Mouse (Mus musculus) granulocyte monocyte progenitor cell, adult 5-6 weeks (primary cell): ENCODE data around the gene Trim47. TPM values are rescaled to one million over a fixed set of nuclear protein-coding genes. Genes with fewer than 3 reads are reported as not detected.
A peak's percentile ranks its signal among the peaks of the same experiment; 100 is the strongest.
"Not testable (repeated sequence)": the region's sequence is repeated elsewhere in the genome, so short reads cannot be mapped to it uniquely, and the experiment has no call there.

Experiments
- ATAC-seq: replicated peaks from 2 replicates; pipeline ENCODE4 v1.8.0; 2016; ENCODE audit warnings: mild to moderate bottlenecking, moderate TSS enrichment, inconsistent platforms; ENCODE audit not compliant: poor library complexity, severe bottlenecking
- total RNA-seq, 2 experiments: library from RNA; stranded (forward) in 1 of 2; stranded (reverse) in 1 of 2; fragments of 200-712, 200-1000 nt in 1 of 2; fragments of >200 nt in 1 of 2; fragmentation: Nextera tagmentation in 1 of 2; gene quantifications; 2 replicates each; pipeline ENCODE4 v1.2.3; 2014 to 2017

Gene Trim47
- total RNA-seq, 2 experiments from 2014 or later, result 3.1 TPM; not detected in 1

- peak; percentile 90 for ATAC-seq
These were observed 11.6 kb upstream of the Trim47 start, which contains the start of gene Mrpl38 for GRCm38 (mm10) chr11:116138468-116139138. Mrpl38 (minus strand) TSS chr11:116138868.

GRCm38 (mm10) chr11:116138096-116138467 lies 11.1 kb upstream of the Trim47 start:
- no peak for ATAC-seq

DNA sequence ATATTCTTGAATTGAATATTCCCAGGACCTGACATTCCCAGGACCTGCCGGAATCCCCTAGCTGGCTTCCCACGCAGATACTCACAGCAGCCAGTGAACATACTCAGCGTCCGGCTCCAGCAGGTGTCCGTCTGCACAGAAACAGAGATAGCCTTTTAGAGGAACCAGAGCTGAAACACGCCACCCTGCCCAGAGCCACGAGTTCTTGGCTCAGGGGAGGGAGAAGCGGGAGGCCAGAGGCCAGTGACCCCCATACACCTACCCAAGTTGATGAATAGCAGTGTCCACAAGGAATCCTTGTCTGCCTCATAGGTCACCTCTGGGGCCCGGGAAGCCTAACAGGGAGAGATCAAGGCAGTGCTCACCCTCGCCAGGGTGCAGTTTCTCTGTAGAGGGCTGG lies 7.2 kb upstream of the Trim47 start:
- ATAC-seq, result no peak

DNA sequence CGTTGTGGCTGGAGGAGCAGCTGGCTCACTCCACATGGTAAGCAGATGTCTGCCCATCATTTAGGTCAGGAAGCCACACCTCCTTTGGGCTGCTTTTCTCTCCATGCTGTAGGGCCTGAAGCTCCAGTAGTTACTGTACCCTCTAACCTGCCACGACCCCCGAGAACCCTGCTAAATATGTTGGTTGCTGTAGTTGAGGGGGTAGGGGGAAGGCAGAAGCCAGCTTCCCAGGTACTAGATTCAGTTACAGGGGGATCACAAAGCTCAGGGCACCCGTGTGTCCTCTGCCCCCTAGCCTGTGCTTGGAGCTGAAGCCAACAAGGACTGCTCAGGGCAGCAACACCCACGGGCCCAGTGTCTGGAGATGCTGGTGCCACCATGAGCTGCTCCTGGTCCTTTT lies 6.5 kb upstream of the Trim47 start:
- no peak for ATAC-seq

GRCm38 (mm10) chr11:116132366-116133333 lies 5.6 kb upstream of the Trim47 start:
- no peak for ATAC-seq

GRCm38 (mm10) chr11:116131349-116132170 lies 4.5 kb upstream of the Trim47 start:
- no peak for ATAC-seq

DNA sequence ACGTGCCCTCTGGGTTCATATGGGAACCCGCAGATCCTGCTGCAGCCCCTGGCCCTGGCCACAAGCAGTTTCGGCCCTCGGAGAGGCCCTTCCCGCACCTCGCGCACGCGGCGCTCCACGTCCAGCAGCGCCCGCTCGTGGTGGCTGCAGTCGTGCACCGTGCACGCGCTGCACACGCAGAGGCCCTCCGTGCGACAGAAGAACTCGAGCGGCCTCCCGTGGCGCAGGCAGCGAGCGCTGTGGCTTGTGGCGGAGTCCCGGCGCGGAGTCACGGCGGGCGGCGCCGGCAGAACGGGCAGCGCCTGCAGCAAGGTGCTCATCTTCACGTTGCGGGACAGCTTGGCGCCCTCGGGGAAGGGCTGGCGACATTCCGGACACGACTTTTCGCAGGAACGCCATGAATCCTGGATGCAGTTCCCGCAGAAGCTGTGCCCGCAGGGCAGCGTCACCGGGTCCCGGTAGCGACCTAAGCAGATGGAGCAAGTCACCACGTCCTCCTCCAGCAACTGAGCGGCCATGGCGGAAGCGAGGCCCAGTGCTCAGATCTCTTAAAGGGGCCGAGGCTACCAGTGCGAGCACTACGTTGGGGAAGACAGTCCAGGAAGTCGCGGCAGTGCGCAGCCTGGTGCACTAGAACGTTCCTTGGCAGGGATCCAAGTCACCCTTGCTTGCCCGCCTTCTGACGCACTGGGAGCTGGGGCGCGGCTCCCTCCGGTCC lies 3.6 kb upstream of the Trim47 start, which contains the start of gene Trim65:
Trim65 (minus strand) TSS at position 641 of the 718 bp plus-strand sequence.
- ATAC-seq, result peak; percentile 72

GRCm38 (mm10) chr11:116129993-116130487 lies 3.0 kb upstream of the Trim47 start:
- ATAC-seq, result peak; percentile 64

DNA sequence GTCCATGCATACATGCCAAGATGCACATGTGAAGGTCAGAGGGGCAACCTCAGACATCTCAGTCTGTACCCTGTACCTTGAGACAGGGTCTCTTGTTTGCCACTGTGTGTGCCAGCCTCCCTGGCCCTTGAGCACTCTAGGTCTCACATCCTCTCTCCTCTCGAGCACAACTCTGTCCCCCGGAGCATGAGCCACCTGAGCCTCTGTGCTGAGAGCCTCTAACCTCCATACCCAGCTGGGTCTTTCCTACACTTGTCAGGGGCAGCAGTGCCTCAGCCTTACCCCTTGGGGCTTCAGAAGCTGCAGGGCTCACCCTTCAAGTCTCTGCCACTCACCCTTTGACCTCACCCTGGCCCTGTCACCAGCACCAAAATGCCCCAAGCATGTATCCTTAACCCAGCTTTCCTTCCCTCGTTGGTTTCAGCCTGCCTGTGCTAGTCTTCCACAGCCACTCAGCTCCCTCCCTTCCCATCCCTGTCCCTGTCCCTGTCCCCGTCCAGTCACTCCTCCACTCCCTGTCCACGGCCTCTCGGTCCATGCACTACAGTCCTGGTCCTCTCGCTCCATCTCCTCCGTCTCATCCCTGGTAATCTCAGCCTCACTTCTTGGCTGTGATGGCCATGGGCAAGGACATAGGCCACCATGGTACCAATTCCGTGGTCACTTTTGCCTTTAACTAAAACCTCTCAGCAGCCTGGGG lies 2.2 kb upstream of the Trim47 start:
- ATAC-seq, result no peak

- ATAC-seq, result no peak
These were observed 976 bp upstream of the Trim47 start for GRCm38 (mm10) chr11:116127986-116128385.

DNA sequence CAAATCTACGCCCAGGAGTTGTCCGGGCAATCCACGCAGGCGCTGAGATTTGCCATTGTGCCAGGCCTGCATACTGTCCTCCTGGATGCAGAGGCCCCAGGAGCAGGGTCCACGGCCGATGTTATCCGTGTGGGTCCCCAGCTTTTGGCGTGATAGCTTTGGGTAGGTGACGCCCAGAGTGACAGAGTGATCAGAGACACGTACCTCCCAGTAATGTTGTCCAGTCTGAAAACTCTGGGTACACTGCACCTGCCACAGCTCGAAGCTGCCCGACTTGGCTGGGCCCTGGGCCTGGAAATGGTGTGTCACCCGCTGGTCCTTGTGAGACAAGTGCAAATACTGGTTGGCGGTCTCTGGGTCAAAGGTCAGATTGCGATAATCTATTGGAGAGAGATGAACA lies 749 bp downstream of the Trim47 start:
- no peak for ATAC-seq

DNA sequence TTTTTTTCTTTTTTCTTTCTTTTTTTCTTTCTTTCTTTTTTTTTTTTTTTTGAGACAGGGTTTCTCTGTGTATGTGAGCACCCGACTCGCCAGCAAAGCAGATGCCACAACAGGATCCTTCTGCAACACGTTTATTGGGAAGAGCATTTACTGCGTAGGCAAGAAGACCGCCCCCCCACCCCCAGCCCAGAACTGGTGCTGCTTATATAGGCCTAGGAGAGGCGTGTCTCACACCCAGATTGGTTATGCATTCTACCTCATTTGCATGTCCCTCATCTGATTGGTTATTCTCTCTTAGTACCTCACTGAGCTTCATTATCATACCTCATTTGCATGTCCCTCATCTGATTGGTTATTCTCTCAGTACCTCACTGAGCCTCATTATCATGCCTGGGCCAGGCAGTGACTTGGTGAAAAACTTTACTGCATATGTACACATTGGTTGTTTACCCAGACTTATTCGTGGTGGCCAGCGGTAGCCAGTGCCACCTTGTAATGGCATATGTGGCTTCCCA lies 5.2 kb downstream of the Trim47 start:
- ATAC-seq, result not testable (repeated sequence)

DNA sequence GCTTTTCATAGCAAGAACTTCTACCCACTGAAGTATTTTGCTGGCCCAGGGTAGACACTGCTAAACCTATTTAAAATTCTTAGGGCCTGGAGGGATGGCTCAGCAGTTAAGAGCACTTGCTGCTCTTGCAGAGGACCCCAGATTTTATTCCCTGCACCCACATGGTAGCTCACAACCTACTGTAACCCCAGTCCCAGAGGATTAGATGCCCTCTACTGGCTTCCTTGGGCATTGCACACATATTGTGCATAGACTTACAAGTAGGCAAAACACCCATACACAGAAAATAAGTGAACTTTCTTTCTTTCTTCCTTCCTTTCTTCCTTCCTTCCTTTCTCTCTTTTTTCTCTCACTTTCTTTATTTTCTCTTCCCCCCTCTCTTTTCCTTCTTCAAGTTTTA lies 9.2 kb downstream of the Trim47 start:
- ATAC-seq, result no peak

DNA sequence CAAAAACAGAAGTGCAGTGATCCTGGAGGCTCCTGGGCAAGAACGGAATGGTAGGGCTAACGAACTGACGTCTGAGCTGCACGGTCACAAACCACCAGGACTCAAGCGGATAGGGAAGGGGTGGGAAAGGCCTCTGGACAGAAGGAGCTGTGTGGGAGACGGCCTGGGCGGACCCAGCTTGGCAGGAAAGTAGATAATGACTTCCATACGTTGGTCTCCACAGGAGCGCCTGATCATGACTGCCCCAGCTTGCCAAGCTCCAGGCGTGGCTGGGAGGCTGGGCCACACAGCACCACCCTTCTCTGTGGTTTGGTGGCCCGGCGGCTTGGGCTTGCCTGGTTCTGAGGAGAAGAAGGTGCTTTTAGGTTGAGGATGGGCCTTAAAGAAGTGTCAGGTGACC lies 9.8 kb downstream of the Trim47 start:
- no peak for ATAC-seq

- ATAC-seq, result no peak
These were observed 15.3 kb downstream of the Trim47 start for GRCm38 (mm10) chr11:116111611-116112203.

GRCm38 (mm10) chr11:116111067-116111466 lies 15.9 kb downstream of the Trim47 start:
- no peak for ATAC-seq

- ATAC-seq, result peak; percentile 57
These were observed 16.5 kb downstream of the Trim47 start for GRCm38 (mm10) chr11:116110540-116110939.

GRCm38 (mm10) chr11:116110131-116110530 lies 16.9 kb downstream of the Trim47 start:
- ATAC-seq, result peak; percentile 45
